Mouse (Mus musculus) heart, postnatal 0 days (tissue): Measurements from ENCODE around the gene Wee1.
A peak's percentile ranks its signal among the peaks of the same experiment; 100 is the strongest.

Experiments used
- CTCF ChIP-seq: IDR thresholded peaks from 2 replicates; pipeline ENCODE4 v1.5.1; 2016; ENCODE audit warnings: antibody characterized with exemption, control low read depth, low read depth
- EP300 ChIP-seq: IDR thresholded peaks from 2 replicates; pipeline ENCODE4 v1.6.1; 2016; ENCODE audit warnings: antibody characterized with exemption, low read depth

DNA sequence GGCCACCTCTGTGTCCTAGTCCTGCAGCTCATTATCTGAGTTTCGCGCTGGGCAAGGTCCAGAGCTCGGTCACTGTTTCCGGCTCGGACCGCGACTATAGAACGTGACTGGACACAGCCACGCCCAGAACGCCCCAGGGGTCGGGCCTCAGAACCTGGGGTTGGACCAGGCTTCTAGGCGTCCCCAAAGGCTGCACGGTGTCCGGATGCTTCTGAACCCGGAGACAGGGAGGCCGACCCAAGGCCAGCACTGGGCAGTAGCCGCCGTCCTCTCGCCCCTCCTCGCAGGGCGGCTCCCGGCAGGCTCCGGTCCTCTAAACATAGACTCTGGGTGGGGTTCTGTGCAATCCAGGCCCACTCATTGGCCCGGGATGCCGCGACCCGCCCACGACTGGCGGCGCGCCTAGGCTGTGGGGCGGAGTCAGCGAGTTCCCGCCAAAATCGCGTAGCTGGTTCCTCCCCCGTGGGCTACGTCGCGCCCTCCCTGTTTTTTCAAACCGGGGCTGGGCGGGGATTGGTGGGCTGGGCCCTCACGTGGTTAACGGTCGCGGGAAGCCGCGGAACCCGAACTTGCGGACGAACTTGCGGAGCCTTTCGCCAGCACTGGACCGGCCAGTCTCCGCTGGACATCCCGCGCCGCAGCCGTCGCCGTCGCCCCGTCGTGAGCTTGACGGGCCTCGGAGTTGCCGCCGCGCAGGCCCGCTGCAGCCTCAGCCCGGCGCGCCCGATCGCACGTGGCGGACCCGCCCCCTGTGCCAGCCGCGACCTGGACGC is at the start of gene Wee1:
- TF ChIP-seq CTCF = no peak
- peak; percentile 85 for TF ChIP-seq EP300
